Mouse (Mus musculus): ENCODE measurements around the gene Efs. TPM values are rescaled to one million over a fixed set of nuclear protein-coding genes. Genes with fewer than 3 reads are reported as not detected.
"Not testable (repeated sequence)": the region's sequence is repeated elsewhere in the genome, so short reads cannot be mapped to it uniquely, and the experiment has no call there.

Efs gene
- polyA plus RNA-seq (2015; fragmentation: Nextera tagmentation; extraction: Ambion mirVana), result 57.2 and 58.0 TPM in 2 replicates

DNA sequence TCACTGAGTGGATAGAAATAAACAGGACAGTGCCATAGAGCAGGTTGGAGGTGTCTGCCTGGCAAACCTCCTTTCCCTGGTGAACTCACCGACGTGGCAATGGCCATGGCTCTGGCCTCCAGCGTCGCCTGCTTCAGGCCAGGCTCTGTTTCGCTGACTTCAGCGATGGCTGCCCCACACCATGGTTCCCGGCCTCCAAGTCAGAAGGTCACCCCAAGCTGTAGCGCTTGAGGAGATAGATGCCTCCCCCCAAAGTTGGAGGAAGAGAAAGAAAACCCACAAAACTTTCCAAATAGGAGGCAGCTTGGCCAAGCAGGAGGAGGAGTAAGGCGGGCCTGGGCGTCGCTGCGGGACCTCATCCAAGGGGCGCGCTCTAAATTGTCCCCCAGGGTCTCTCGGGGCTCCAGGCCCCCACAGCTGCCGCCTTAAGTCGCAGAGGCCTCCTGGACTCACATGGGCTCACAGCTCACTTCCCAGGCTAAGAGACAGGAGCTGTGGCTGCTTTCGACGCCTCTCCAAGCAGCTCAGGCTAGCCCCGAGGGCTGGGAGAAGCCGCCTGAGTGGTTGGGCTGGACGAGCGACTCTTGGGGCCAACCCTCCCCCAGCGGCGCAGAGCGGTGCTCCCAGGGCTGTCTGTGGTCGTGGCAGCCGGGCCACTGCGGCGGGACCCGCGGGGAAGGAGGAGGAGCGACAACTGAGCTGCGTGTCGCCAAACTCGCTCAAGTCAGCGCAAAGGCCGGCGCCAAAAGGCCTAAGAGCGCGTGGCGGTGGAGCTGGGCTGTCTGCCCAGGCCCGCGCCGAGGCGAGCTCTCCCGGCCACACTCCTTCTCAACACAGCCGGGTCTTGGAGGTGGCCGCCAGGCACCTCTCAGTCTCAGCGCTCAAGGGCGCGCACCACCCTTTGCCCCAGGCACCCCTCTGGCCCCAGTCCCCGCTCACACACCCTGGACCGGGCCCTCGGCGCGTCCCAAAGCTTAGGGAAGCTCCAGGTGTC lies at the start of gene Efs:
Gene Efs (minus strand): TSS at position 778 of the 994 bp plus-strand sequence.
- Histone ChIP-seq H3K9me3 (no peaks in the 10 kb centered on the region), H3K36me3 (peaks cover 24% of the 10 kb centered on the region), H3K27ac (peak within 1 kb of the TSS; percentile 100), H3K4me2 (peak within 1 kb of the TSS; percentile 76), H3K4me1 (peaks cover 48% of the 10 kb centered on the region), H3K27me3 (no peaks in the 10 kb centered on the region), H3K9ac (peak within 1 kb of the TSS; percentile 90), H3K4me3 (peak within 1 kb of the TSS; percentile 63)
- peak; percentile 55 for ATAC-seq (ENCODE audit: insufficient number of reproducible peaks, low FRiP score, low TSS enrichment, low read depth)
- WGBS, result under 1% methylated on average over 57 of the region's 57 CpGs

GRCm38 (mm10) chr14:54974068-54974791 lies 48.3 kb upstream of the Efs start:
- Histone ChIP-seq H3K27ac (no peak overlapping the region), H3K27me3 (no peaks in the 10 kb centered on the region; the same call in 1 of the 2 replicates), H3K9me3 (no peaks in the 10 kb centered on the region), H3K9ac (no peak overlapping the region), H3K4me3 (no peak overlapping the region), H3K36me3 (no peaks in the 10 kb centered on the region), H3K4me2 (no peak overlapping the region), H3K4me1 (no peaks in the 10 kb centered on the region)
- 81% methylated on average over 6 of the region's 6 CpGs for WGBS
- ATAC-seq (ENCODE audit: insufficient number of reproducible peaks, low FRiP score, low TSS enrichment, low read depth), result no peak

DNA sequence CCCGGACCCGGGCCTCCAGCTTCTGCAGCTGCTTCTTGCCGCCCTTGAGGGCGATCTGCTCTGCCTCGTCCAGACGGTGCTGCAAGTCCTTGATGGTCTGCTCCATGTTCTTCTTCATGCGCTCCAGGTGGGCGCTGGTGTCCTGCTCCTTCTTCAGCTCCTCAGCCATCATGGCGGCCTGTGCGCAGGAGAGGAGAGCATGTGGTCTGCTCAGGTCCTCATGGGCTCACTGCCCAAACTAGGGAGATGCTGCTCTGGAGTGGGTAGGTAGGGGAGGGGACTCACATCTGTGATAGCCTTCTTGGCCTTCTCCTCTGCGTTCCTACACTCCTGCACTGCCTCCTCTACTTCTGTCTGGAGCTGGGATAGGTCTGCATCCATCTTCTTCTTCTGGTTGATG lies 46.9 kb upstream of the Efs start:
- H3K9ac ChIP-seq; H3K27ac ChIP-seq; H3K4me1 ChIP-seq; H3K9me3 ChIP-seq; H3K27me3 ChIP-seq; H3K4me3 ChIP-seq; H3K36me3 ChIP-seq; H3K4me2 ChIP-seq; ATAC-seq (ENCODE audit: insufficient number of reproducible peaks, low FRiP score, low TSS enrichment, low read depth): not testable (repeated sequence)
- WGBS, result 86% methylated on average over 11 of the region's 11 CpGs

DNA sequence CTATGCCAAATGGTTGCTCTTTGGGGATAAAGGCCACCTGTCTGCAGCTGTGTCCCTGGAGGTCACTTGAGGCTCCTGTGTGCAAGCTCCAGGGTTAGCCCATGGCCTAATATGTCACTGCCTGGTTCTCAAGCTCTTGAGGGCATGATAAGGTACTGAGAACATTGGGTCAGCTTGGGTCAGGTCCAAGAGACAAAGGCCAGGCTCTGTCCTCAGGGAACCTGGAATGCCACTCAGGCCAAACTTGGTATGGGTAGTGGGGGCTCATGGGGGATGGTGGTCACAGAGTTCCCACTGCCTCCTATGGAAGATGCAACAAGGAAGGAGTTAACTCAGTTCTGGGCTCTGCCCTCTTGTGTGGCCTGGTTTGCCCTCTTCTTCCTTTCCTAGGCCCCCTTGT lies 42.4 kb upstream of the Efs start:
- Histone ChIP-seq H3K9ac (no peak overlapping the region), H3K36me3 (no peaks in the 10 kb centered on the region), H3K9me3 (no peaks in the 10 kb centered on the region), H3K4me3 (no peak overlapping the region), H3K27me3 (no peaks in the 10 kb centered on the region), H3K4me2 (no peak overlapping the region), H3K4me1 (no peaks in the 10 kb centered on the region), H3K27ac (no peak overlapping the region)
- ATAC-seq (ENCODE audit: insufficient number of reproducible peaks, low FRiP score, low TSS enrichment, low read depth), result no peak

- Histone ChIP-seq H3K4me3 (no peak overlapping the region), H3K9me3 (no peaks in the 10 kb centered on the region), H3K9ac (no peak overlapping the region), H3K4me1 (no peaks in the 10 kb centered on the region), H3K4me2 (no peak overlapping the region), H3K27ac (no peak overlapping the region), H3K27me3 (no peaks in the 10 kb centered on the region), H3K36me3 (no peaks in the 10 kb centered on the region)
- ATAC-seq (ENCODE audit: insufficient number of reproducible peaks, low FRiP score, low TSS enrichment, low read depth), result no peak
- 83% methylated on average over 3 of the region's 3 CpGs for whole genome bisulfite sequencing
These were observed 41.9 kb upstream of the Efs start for GRCm38 (mm10) chr14:54967874-54968273.

GRCm38 (mm10) chr14:54966320-54966977 lies 40.5 kb upstream of the Efs start, which contains the start of gene Myh6:
Gene Myh6, minus strand, starts transcription at chr14:54966927.
- no peaks in the 10 kb centered on the region for H3K27me3 ChIP-seq
- no peaks in the 10 kb centered on the region for H3K4me1 ChIP-seq
- no peak within 1 kb of the TSS for H3K27ac ChIP-seq
- no peak for ATAC-seq (ENCODE audit: insufficient number of reproducible peaks, low FRiP score, low TSS enrichment, low read depth)
- H3K36me3 ChIP-seq, result no peaks in the 10 kb centered on the region
- no peak within 1 kb of the TSS for H3K4me2 ChIP-seq
- 63% methylated on average over 7 of the region's 7 CpGs for WGBS
- H3K4me3 ChIP-seq, result no peak within 1 kb of the TSS
- H3K9me3 ChIP-seq, result no peaks in the 10 kb centered on the region
- H3K9ac ChIP-seq, result no peak within 1 kb of the TSS

GRCm38 (mm10) chr14:54965631-54966030 lies 39.7 kb upstream of the Efs start:
- H3K9ac ChIP-seq, result no peak overlapping the region
- no peak overlapping the region for H3K27ac ChIP-seq
- no peak overlapping the region for H3K4me3 ChIP-seq
- H3K36me3 ChIP-seq, result no peaks in the 10 kb centered on the region
- no peaks in the 10 kb centered on the region for H3K27me3 ChIP-seq
- no peaks in the 10 kb centered on the region for H3K4me1 ChIP-seq
- H3K4me2 ChIP-seq, result no peak overlapping the region
- no peak for ATAC-seq (ENCODE audit: insufficient number of reproducible peaks, low FRiP score, low TSS enrichment, low read depth)
- H3K9me3 ChIP-seq, result no peaks in the 10 kb centered on the region
- WGBS, result 39% methylated on average over 6 of the region's 6 CpGs

DNA sequence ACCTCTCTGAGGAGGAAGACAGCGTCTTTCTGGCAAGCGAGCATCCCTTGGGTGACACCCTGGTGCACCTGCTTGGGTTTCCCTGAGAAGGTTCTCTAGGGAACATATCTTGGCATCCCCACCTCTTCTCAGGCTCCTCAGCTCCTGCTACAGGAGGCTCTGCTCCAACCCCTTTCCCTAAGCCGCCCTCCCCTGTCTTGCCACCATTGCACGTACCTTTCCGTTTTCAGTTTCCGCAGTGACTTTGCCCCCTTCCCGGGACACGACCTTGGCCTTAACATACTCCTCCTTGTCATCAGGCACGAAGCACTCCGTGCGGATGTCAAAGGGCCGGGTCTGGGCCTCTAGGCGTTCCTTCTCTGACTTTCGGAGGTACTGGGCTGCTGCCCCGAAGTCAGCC lies 39.1 kb upstream of the Efs start:
- H3K36me3 ChIP-seq, result no peaks in the 10 kb centered on the region
- no peak for ATAC-seq (ENCODE audit: insufficient number of reproducible peaks, low FRiP score, low TSS enrichment, low read depth)
- H3K27me3 ChIP-seq, result no peaks in the 10 kb centered on the region
- H3K4me3 ChIP-seq, result no peak overlapping the region
- no peaks in the 10 kb centered on the region for H3K9me3 ChIP-seq
- H3K4me2 ChIP-seq, result no peak overlapping the region
- no peak overlapping the region for H3K9ac ChIP-seq
- H3K27ac ChIP-seq, result no peak overlapping the region
- WGBS, result 79% methylated on average over 15 of the region's 15 CpGs
- no peaks in the 10 kb centered on the region for H3K4me1 ChIP-seq

DNA sequence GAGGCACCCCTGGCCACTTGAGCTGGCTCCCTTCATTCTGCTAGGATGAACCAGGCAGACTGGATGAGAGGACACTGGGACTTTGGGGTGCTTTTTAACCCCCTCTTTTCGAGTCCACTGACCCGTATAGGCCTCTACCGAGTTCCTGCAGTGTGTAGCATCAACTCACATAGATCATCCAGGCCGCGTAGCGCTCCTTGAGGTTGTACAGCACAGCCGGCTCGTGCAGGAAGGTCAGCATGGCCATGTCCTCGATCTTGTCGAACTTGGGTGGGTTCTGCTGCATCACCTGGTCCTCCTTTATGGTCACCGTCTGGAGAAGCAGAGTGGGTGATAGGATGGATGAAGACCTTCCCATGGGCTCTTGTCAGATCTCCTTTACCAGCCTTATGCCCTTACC lies 37.8 kb upstream of the Efs start:
- Histone ChIP-seq H3K4me2 (no peak overlapping the region), H3K4me3 (no peak overlapping the region), H3K9ac (no peak overlapping the region), H3K36me3 (no peaks in the 10 kb centered on the region), H3K27me3 (no peaks in the 10 kb centered on the region), H3K27ac (no peak overlapping the region), H3K4me1 (no peaks in the 10 kb centered on the region), H3K9me3 (no peaks in the 10 kb centered on the region)
- 92% methylated on average over 11 of the region's 11 CpGs for WGBS
- no peak for ATAC-seq (ENCODE audit: insufficient number of reproducible peaks, low FRiP score, low TSS enrichment, low read depth)

DNA sequence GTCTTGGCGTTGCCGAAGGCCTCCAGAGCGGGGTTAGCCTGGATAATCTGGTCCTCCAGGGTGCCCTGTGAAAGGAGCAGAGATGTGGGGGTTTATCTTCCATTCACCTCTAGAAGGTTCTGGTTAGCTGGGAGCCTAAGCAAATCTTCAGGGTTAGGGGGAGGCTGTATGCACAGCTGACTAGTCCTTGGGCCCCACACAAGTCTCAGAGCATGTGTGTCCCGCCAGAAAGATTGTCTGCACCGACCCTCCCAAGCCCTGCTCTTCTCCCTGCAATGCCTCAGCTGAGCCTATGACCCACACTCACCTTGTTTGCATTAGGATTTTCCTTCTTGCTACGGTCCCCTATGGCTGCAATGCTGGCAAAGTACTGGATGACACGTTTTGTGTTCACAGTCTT lies 36.8 kb upstream of the Efs start:
- H3K4me1 ChIP-seq, result no peaks in the 10 kb centered on the region
- H3K4me3 ChIP-seq, result no peak overlapping the region
- H3K9ac ChIP-seq, result no peak overlapping the region
- no peaks in the 10 kb centered on the region for H3K27me3 ChIP-seq
- H3K4me2 ChIP-seq, result no peak overlapping the region
- 86% methylated on average over 7 of the region's 7 CpGs for WGBS
- H3K9me3 ChIP-seq, result no peaks in the 10 kb centered on the region
- no peak for ATAC-seq (ENCODE audit: insufficient number of reproducible peaks, low FRiP score, low TSS enrichment, low read depth)
- H3K27ac ChIP-seq, result no peak overlapping the region
- H3K36me3 ChIP-seq, result no peaks in the 10 kb centered on the region

DNA sequence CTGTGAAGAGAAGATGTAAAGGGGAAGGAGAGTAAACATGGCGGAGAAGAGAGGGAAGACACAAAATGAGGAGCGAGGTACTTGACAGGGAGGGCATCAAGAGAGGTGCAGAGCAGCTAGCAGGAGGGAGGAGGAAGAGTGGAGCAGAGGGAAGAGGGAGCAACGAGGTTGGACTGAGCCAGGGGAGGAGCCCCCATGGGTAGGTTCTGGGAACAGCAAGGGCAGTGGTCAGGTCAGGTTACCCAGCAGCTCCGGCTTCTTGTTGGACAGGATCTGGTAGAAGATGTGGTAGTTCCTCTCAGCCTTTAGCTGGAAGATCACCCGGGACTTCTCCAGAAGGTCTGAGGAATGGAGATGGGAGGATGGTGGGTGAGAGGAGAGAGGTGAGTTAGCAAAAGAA lies 35.6 kb upstream of the Efs start:
- no peak overlapping the region for H3K9ac ChIP-seq
- H3K27ac ChIP-seq, result no peak overlapping the region
- H3K4me1 ChIP-seq, result no peaks in the 10 kb centered on the region
- 79% methylated on average over 5 of the region's 5 CpGs for WGBS
- no peaks in the 10 kb centered on the region for H3K9me3 ChIP-seq
- H3K36me3 ChIP-seq, result no peaks in the 10 kb centered on the region
- no peak for ATAC-seq (ENCODE audit: insufficient number of reproducible peaks, low FRiP score, low TSS enrichment, low read depth)
- no peak overlapping the region for H3K4me3 ChIP-seq
- H3K4me2 ChIP-seq, result no peak overlapping the region
- H3K27me3 ChIP-seq, result no peaks in the 10 kb centered on the region

DNA sequence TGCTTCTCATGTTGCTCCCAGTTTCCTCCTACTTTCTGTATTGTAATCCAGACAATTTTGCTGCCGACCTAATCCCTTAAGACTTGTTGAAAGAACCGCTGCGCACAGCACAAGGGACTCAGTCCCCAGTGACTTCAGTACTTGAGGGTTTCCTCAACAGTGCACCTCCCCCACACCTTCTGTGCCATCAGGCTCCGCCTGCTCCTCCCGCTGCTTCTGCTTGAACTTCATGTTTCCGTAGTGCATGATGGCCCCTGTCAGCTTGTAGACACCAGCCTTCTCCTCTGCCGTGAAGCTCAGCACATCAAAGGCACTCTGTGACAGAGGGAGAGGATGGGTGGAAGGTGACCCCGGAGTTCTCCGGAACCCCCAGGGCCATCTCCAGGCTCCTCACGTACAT lies 34.8 kb upstream of the Efs start:
- H3K9me3 ChIP-seq, result no peaks in the 10 kb centered on the region
- 71% methylated on average over 10 of the region's 10 CpGs for WGBS
- no peaks in the 10 kb centered on the region for H3K27me3 ChIP-seq
- no peak overlapping the region for H3K9ac ChIP-seq
- H3K27ac ChIP-seq, result no peak overlapping the region
- no peak for ATAC-seq (ENCODE audit: insufficient number of reproducible peaks, low FRiP score, low TSS enrichment, low read depth)
- no peaks in the 10 kb centered on the region for H3K4me1 ChIP-seq
- no peak overlapping the region for H3K4me2 ChIP-seq
- H3K36me3 ChIP-seq, result no peaks in the 10 kb centered on the region
- H3K4me3 ChIP-seq, result no peak overlapping the region
